Mouse (Mus musculus) limb, embryonic 10.5 days (tissue): ENCODE results near the gene Dedd. TPM values are rescaled to one million over a fixed set of nuclear protein-coding genes. Genes with fewer than 3 reads are reported as not detected.

Experiments used
- DNase-seq: peaks from one replicate; pipeline ENCODE4 v3.0.0-alpha.2; 2017; ENCODE audit warnings: low spot score
- H3K27ac ChIP-seq: fragments of 300-500 bp; sonication (generic); 2 replicates; pipeline ENCODE4 v1.5.1; 2016; ENCODE audit warnings: mild to moderate bottlenecking
- H3K27me3 ChIP-seq: fragments of 300-500 bp; sonication (generic); 2 replicates; pipeline ENCODE4 v1.6.1; 2016; ENCODE audit warnings: low read depth, mild to moderate bottlenecking; ENCODE audit not compliant: poor library complexity, severe bottlenecking
- H3K36me3 ChIP-seq: fragments of 300-500 bp; sonication (generic); 2 replicates; pipeline ENCODE4 v1.6.1; 2016; ENCODE audit warnings: mild to moderate bottlenecking, moderate library complexity
- H3K4me1 ChIP-seq: fragments of 300-500 bp; sonication (generic); 2 replicates; pipeline ENCODE4 v1.6.1; 2016
- H3K4me3 ChIP-seq: fragments of 300-500 bp; sonication (generic); 2 replicates; pipeline ENCODE4 v1.5.1; 2016; ENCODE audit warnings: mild to moderate bottlenecking, moderate library complexity
- H3K9me3 ChIP-seq: fragments of 300-500 bp; sonication (generic); replicated peaks from 2 replicates; pipeline ENCODE4 v1.6.1; 2016; ENCODE audit warnings: mild to moderate bottlenecking
- WGBS: fragments of 180-500 bp; shearing (Covaris S2); methylation state at CpG from one replicate; pipeline ENCODE4 v1.1.7; 2016; 5-methylcytosine and 5-hydroxymethylcytosine counted together
- polyA plus RNA-seq: library from polyadenylated mRNA; unstranded; fragments of >200 nt; fragmentation: Nextera tagmentation; extraction: Ambion mirVana; gene quantifications from 2 replicates; pipeline ENCODE4 v1.2.1, GENCODE M21; 2016

The Dedd gene
- polyA plus RNA-seq, 1 experiment from 2014 or later = 50.5 TPM

DNA sequence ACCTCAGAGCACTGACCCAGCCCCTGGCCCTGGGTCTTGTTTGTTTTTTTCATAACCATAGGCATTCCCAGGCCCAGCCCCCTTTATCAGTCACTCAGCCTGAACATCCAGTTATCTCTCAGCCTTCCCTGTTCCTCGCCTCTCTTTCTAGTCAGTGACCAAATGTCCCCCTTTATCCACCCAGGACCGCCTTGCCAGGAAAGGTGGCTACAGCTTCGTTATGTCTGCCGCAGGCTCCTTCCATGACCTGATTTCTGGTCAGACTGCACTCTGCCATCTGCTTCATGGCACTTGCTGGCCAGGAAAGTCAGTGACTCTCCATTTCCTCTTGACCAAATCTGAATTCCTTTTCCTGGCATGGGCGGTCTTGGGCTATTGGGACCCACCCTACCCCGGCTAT is 49.4 kb downstream of the Dedd start:
- DNase-seq = no peak
- Histone ChIP-seq H3K27ac (no peak overlapping the region), H3K4me1 (peaks cover 21% of the 10 kb centered on the region), H3K9me3 (no peaks in the 10 kb centered on the region), H3K4me3 (no peak overlapping the region), H3K36me3 (no peaks in the 10 kb centered on the region), H3K27me3 (peaks cover 50% of the 10 kb centered on the region)
- WGBS = 90% methylated on average over 6 of the region's 6 CpGs

DNA sequence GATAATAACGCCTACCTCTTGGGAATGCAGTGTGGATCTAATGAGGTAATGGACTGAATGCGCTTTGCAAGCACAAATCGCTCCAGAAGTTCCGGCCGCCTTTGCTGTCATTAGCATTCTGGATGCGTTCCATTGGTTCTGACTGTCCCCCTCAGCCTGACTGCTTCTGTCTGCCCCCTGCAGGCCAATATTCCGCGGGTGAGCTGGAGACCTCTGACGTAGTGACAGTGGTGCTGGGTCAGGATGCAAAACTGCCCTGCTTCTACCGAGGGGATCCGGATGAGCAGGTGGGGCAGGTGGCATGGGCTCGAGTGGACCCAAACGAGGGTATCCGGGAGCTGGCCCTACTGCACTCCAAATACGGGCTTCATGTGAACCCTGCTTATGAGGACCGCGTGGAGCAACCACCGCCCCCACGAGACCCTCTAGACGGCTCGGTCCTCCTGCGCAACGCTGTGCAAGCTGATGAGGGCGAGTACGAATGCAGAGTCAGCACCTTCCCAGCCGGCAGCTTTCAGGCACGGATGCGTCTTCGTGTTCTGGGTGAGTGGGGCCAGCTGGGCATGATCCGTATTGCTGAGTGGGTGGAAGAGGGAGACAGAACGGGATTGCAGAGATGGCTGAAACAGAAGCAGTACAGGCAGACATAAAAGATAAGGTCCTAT is 51.1 kb downstream of the Dedd start:
- 8% methylated on average over 31 of the region's 31 CpGs for WGBS
- Histone ChIP-seq H3K4me3 (peak overlapping the region; percentile 33), H3K36me3 (no peaks in the 10 kb centered on the region), H3K27me3 (peaks cover 57% of the 10 kb centered on the region), H3K4me1 (peaks cover 11% of the 10 kb centered on the region), H3K27ac (no peak overlapping the region), H3K9me3 (no peaks in the 10 kb centered on the region)
- peak; percentile 68 for DNase-seq

DNA sequence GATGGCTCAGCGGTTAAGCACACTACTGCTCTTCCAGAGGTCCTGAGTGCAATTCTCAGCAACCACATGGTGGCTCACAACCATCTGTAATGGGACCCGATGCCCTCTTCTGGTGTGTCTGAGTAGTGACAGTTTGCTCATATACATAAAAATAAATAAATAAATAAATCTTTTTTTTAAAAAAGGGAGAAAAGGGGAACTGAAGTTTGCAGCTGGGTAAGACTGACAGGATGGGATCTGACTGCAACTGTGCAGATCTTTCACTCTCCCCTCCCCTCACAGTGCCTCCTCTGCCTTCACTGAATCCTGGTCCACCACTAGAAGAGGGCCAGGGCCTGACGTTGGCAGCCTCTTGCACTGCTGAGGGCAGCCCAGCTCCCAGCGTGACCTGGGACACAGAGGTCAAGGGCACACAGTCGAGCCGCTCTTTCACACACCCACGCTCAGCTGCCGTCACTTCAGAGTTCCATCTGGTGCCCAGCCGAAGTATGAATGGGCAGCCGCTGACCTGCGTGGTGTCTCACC is 53.2 kb downstream of the Dedd start:
- Histone ChIP-seq H3K27ac (no peak overlapping the region), H3K4me1 (peaks cover 16% of the 10 kb centered on the region), H3K27me3 (peaks cover 61% of the 10 kb centered on the region), H3K4me3 (no peak overlapping the region), H3K9me3 (no peaks in the 10 kb centered on the region), H3K36me3 (no peaks in the 10 kb centered on the region)
- DNase-seq = no peak
- 86% methylated on average over 11 of the region's 11 CpGs for WGBS

DNA sequence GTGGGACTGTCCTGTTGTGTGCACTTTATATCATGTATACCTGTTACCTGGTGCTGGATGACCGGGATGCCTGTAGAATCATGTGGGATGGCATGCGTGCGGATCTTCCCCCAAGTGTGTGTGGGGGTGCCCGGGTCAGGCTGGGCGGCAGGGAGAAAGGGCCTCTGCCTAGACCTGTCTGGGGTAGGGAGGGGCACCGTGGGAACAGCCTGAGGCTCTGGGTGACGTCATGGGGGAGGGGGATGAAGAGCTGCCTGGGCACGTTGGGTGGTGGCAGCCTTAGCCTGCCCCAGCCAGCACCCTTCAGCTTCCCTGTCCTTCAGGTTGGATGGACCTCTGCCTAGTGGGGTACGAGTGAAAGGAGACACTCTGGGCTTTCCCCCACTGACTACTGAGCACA is 55.4 kb downstream of the Dedd start:
- no peaks in the 10 kb centered on the region for H3K36me3 ChIP-seq
- no peak for DNase-seq

DNA sequence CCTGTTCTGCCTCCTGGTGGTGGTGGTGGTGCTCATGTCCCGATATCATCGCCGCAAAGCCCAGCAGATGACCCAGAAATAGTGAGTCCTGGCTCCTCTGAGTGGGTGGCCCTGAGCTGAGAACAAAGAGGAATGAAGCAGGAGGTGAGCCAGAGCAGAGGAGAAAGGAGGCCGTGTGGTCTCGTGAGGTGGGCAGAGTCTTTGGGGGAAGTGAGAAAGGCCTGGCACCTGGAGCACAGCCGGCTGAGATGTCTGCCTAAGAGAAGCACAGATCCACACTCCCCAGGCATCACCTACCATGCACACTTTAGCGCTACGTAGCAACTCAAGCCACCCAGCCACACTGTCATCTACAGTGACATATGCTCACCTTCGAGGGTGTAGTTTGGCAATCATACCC is 56.2 kb downstream of the Dedd start:
- Histone ChIP-seq H3K9me3 (no peaks in the 10 kb centered on the region), H3K27me3 (peaks cover 37% of the 10 kb centered on the region), H3K4me1 (peaks cover 28% of the 10 kb centered on the region), H3K36me3 (no peaks in the 10 kb centered on the region), H3K4me3 (no peak overlapping the region), H3K27ac (no peak overlapping the region)
- WGBS = 58% methylated on average over 9 of the region's 9 CpGs
- DNase-seq = no peak

More for the DNA sequence above, 55.4 kb downstream of the Dedd start:
- Histone ChIP-seq H3K4me1 (peaks cover 27% of the 10 kb centered on the region), H3K4me3 (no peak overlapping the region), H3K27ac (no peak overlapping the region), H3K27me3 (peaks cover 45% of the 10 kb centered on the region), H3K9me3 (no peaks in the 10 kb centered on the region)
- WGBS = 64% methylated on average over 9 of the region's 9 CpGs

DNA sequence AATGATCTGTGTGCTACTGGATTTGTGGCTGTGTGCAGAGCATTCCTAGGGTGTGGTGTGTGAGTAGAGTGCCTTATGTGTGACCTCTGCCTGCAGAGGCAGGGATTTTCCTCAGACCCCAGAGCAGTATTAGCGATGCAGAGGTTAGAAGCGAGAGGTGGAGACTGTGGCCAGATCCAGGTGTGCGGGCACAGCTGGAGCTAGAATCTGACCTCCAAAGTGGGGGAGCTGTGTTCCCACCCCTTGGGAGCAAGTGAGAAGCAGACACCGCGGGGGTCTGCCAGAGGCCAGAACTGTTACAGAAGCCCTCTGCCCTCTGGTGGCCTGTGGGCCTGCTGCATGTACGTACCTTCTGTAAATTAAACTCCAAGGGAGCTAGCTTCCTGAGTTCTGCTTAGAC is 58.2 kb downstream of the Dedd start:
- peak; percentile 64 for DNase-seq
- Histone ChIP-seq H3K27ac (0 out of 2 replicates have a peak overlapping the region, but pooled peaks have one; percentile 46), H3K4me1 (peaks cover 27% of the 10 kb centered on the region)

DNA sequence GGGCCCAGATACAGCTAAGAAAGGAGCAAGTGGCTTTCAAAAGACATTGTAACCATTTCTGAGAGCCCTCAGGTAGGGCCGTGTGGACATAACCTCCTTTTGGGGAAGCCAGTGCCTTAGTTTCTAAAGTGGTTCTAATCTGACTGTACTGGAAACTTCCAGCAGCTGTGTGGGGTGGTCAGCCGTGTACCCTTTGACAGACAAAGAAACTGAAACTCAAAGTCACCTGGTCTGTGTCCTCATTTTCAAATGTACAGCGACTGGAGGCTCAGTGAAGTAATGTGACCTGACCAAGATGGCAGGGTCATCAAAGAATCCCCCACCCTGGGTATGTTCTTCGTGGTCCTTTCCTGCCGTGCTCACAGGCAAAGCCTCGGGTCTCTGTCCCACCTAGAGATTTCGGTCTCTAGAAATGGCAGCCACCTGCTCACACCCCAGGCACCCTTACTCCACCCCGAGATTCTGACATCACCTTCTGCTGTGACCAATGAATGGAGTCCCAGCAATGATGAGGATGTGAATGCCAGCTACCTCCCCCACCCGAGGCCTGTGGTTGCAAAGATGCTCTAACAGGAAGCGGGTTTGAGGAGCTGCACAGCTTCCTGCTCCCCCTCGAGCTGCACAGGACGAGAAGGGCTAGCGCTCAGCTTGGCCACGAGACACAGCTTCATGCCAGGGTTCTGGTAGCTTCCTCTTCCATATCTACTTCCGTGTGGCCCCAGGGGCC is 59.6 kb downstream of the Dedd start, which contains the start of gene Arhgap30:
Gene Arhgap30 (plus strand): TSS at position 579 of the 727 bp plus-strand sequence.
- peak within 1 kb of the TSS; percentile 21; the same call in 1 of the 2 replicates for H3K27ac ChIP-seq
- H3K4me3 ChIP-seq = no peak within 1 kb of the TSS
- H3K27me3 ChIP-seq = peaks cover 11% of the 10 kb centered on the region; the same call in 1 of the 2 replicates
- peaks cover 27% of the 10 kb centered on the region for H3K4me1 ChIP-seq
- no peaks in the 10 kb centered on the region for H3K36me3 ChIP-seq
- no peaks in the 10 kb centered on the region for H3K9me3 ChIP-seq
- 84% methylated on average over 15 of the region's 15 CpGs for WGBS
- no peak for DNase-seq

More for the DNA sequence above, 58.2 kb downstream of the Dedd start:
- Histone ChIP-seq H3K36me3 (no peaks in the 10 kb centered on the region), H3K27me3 (peaks cover 18% of the 10 kb centered on the region; the same call in 1 of the 2 replicates), H3K4me3 (peak overlapping the region; percentile 15; the same call in 1 of the 2 replicates), H3K9me3 (no peaks in the 10 kb centered on the region)
- 17% methylated on average over 6 of the region's 6 CpGs for WGBS

DNA sequence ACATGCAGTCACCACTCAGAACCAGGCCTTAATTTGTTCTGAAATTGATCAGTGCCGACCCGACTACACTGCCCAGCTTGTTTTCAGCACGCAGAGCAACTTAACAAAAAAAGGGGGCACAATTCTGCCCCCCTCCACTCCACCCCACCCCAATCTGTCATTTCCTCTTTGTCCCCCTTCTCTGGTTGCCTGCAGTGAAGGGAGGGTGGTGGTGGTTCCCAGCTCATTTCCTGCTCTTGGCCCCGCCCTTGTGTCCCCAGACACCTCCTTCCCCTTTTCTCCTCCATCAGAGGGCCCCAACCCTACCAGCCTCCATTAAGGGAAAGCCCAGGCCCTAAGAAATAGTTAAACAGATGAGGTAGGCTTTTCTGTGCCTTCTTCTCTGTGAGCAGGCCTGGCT is 61.2 kb downstream of the Dedd start:
- 76% methylated on average over 4 of the region's 4 CpGs for WGBS
- Histone ChIP-seq H3K4me1 (peaks cover 27% of the 10 kb centered on the region), H3K27me3 (peaks cover 3% of the 10 kb centered on the region; the same call in 1 of the 2 replicates), H3K4me3 (no peak overlapping the region), H3K9me3 (no peaks in the 10 kb centered on the region), H3K27ac (no peak overlapping the region), H3K36me3 (no peaks in the 10 kb centered on the region)
- no peak for DNase-seq

Other genes with a start within 250 kb of the Dedd start
- gene Cfap126, start 215.2 kb upstream of the Dedd start, polyA plus RNA-seq = 1.0 and 1.1 TPM in 2 replicates
- gene Sdhc, start 178.5 kb upstream of the Dedd start, polyA plus RNA-seq = 250 and 257 TPM in 2 replicates
- gene Mpz, start 178.4 kb upstream of the Dedd start, polyA plus RNA-seq = 0.44 TPM in 1 of 2 replicates, not detected in the other
- 1.7 and 1.9 TPM in 2 replicates for gene Pcp4l1, start 132.9 kb upstream of the Dedd start, polyA plus RNA-seq
- gene Nr1i3, start 115.2 kb upstream of the Dedd start, polyA plus RNA-seq = 0.23 and 0.34 TPM in 2 replicates
- 32.2 and 32.5 TPM in 2 replicates for gene Tomm40l, start 106.6 kb upstream of the Dedd start, polyA plus RNA-seq
- 1.9 and 2.6 TPM in 2 replicates for gene Apoa2, start 104.1 kb upstream of the Dedd start, polyA plus RNA-seq
- gene Fcer1g, start 94.8 kb upstream of the Dedd start, polyA plus RNA-seq = 6.4 and 10.7 TPM in 2 replicates
- gene Adamts4, start 78.7 kb upstream of the Dedd start, polyA plus RNA-seq = 7.3 and 10.5 TPM in 2 replicates
- 308 and 312 TPM in 2 replicates for gene Ndufs2, start 77.8 kb upstream of the Dedd start, polyA plus RNA-seq
- gene B4galt3, start 58.8 kb upstream of the Dedd start, polyA plus RNA-seq = 69.0 and 75.1 TPM in 2 replicates
- 48.4 and 62.3 TPM in 2 replicates for gene Ppox, start 48.0 kb upstream of the Dedd start, polyA plus RNA-seq
- gene Usp21, start 41.2 kb upstream of the Dedd start, polyA plus RNA-seq = 107 and 125 TPM in 2 replicates
- 99.6 and 101 TPM in 2 replicates for gene Ufc1, start 34.1 kb upstream of the Dedd start, polyA plus RNA-seq
- 32.8 and 36.3 TPM in 2 replicates for gene Nit1, start 16.5 kb downstream of the Dedd start, polyA plus RNA-seq
- gene Pfdn2, start 16.5 kb downstream of the Dedd start, polyA plus RNA-seq = 149 TPM in 2 replicates
- gene Klhdc9, start 31.7 kb downstream of the Dedd start, polyA plus RNA-seq = 1.6 and 2.4 TPM in 2 replicates
- gene Nectin4, start 41.0 kb downstream of the Dedd start, polyA plus RNA-seq = 3.4 and 4.8 TPM in 2 replicates
- 0.56 and 0.69 TPM in 2 replicates for gene Arhgap30, start 59.8 kb downstream of the Dedd start, polyA plus RNA-seq
- 119 and 127 TPM in 2 replicates for gene Usf1, start 82.2 kb downstream of the Dedd start, polyA plus RNA-seq
- gene Tstd1, start 89.7 kb downstream of the Dedd start, polyA plus RNA-seq = 6.2 and 7.5 TPM in 2 replicates
- 34.7 and 38.2 TPM in 2 replicates for gene F11r, start 108.4 kb downstream of the Dedd start, polyA plus RNA-seq
- 6.5 and 8.6 TPM in 2 replicates for gene Alyref2, start 174.3 kb downstream of the Dedd start, polyA plus RNA-seq
- gene Itln1, start 206.1 kb downstream of the Dedd start, polyA plus RNA-seq = not detected in 2 replicates
- not detected in 2 replicates for gene Cd244a, start 230.0 kb downstream of the Dedd start, polyA plus RNA-seq